In genomic region chr17:56976531-56977390, GRCm38 (mm10) we compare ENCODE assay signal across 37 mouse cellular contexts. TPM values are rescaled to one million over a fixed set of nuclear protein-coding genes. Genes with fewer than 3 reads are reported as not detected.
DNase-seq lines count a peak whose midpoint lies in the region; ATAC-seq and TF ChIP-seq lines count a peak whose summit lies in the region.
"Had no signal": no experiment of that assay in that cellular context is flagged by ENCODE, and none has a peak within 500 bp of the region (broad histone marks: within the 10 kb centered on the region; RNA-seq: fewer than 3 reads in every experiment).

No protein-coding gene starts in this region.

- no peaks in the 10 kb centered on the region for H3K27me3 ChIP-seq in embryonic facial prominence, embryonic 15.5 days
- H3K27me3 ChIP-seq in small intestine, adult 2 months (ENCODE audit: control insufficient read depth, insufficient read depth, low read length): no peaks in the 10 kb centered on the region

- DNase-seq in heart, adult 11 months: peak; percentile 66
- DNase-seq in heart, postnatal 14 days: no peak
- peak; percentile 50 for DNase-seq in ZHBTc4 (ENCODE audit: low read depth, low spot score)
- no peak for DNase-seq in layer of hippocampus, adult 9-11 months
- no peak for DNase-seq in layer of hippocampus, adult 8-10 months (ENCODE audit: low spot score in 2 of 2)
- DNase-seq: adrenal gland, adult 8-10 months; adrenal gland, postnatal 25 days; cerebellum, adult 11-12 months; cerebellum, adult 8-10 months; cerebellum, postnatal 10 days; cerebellum, postnatal 36 days; embryo, embryonic 11 days; gastrocnemius, postnatal 25 days; heart, postnatal 36 days had no signal

- no peak overlapping the region for H3K4me2 ChIP-seq in embryonic facial prominence, embryonic 15.5 days (replicated peaks)
- H3K4me2 ChIP-seq: heart, embryonic 11.5 days; hindbrain, embryonic 14.5 days had no signal

- no peaks in the 10 kb centered on the region for H3K9me3 ChIP-seq in embryonic facial prominence, embryonic 15.5 days (replicated peaks)
- H3K9me3 ChIP-seq: forebrain, embryonic 10.5 days had no signal

- WGBS in embryonic facial prominence, embryonic 15.5 days: 66% methylated on average over 8 of the region's 8 CpGs
- WGBS in small intestine, adult 2 months: 36% methylated on average over 8 of the region's 8 CpGs

- 0 out of 2 replicates have a peak overlapping the region, but pooled peaks have one; percentile 1 for H3K27ac ChIP-seq in embryonic facial prominence, embryonic 15.5 days (replicated peaks)
- H3K27ac ChIP-seq in small intestine, adult 2 months (ENCODE audit: insufficient read depth, low read depth, low read length): peak overlapping the region; percentile 73
- H3K27ac ChIP-seq: forebrain, embryonic 10.5 days; heart, adult 2 months; hindbrain, embryonic 14.5 days; hindbrain, postnatal 0 days had no signal

- TF ChIP-seq POLR2A in small intestine, adult 2 months (IDR thresholded peaks at IDR 0.05; ENCODE audit: low read depth, low read length): no peak

- intact Hi-C loops in heart, postnatal 14 days (cut with DNase I): no loop called here

- no peak for TF ChIP-seq CTCF in small intestine, adult 2 months (IDR thresholded peaks at IDR 0.05; ENCODE audit: extremely low read depth, insufficient read length, insufficient replicate concordance, low read depth, low read length)

- no peaks in the 10 kb centered on the region for H3K36me3 ChIP-seq in embryonic facial prominence, embryonic 15.5 days
- H3K36me3 ChIP-seq in small intestine, adult 2 months (ENCODE audit: control insufficient read depth, insufficient read depth, low read length): no peaks in the 10 kb centered on the region
- H3K36me3 ChIP-seq: forebrain, embryonic 10.5 days had no signal

- no peaks in the 10 kb centered on the region for H3K4me1 ChIP-seq in embryonic facial prominence, embryonic 15.5 days
- peaks cover 40% of the 10 kb centered on the region for H3K4me1 ChIP-seq in small intestine, adult 2 months (ENCODE audit: control insufficient read depth, insufficient read depth, insufficient read length, low read length)
- H3K4me1 ChIP-seq: forebrain, embryonic 10.5 days had no signal

- no peak for ATAC-seq in embryonic facial prominence, embryonic 15.5 days (ENCODE audit: insufficient number of reproducible peaks, low FRiP score, low TSS enrichment, low read depth)
- ATAC-seq in erythroid progenitor cell, adult 5-6 weeks (replicated peaks; ENCODE audit: low FRiP score, poor library complexity, severe bottlenecking): no peak
- ATAC-seq: activated CD4-positive, CD25-positive, alpha-beta regulatory T cell, adult 4 months; CD4-positive, CD25-positive, alpha-beta regulatory T cell, adult 4 months; forebrain, embryonic 14.5 days; hindbrain, postnatal 0 days; inflammation-experienced regulatory T-cells, adult 6 months had no signal

- no peak overlapping the region for H3K4me3 ChIP-seq in embryonic facial prominence, embryonic 15.5 days (replicated peaks)
- no peak overlapping the region for H3K4me3 ChIP-seq in small intestine, adult 2 months (ENCODE audit: low read depth, low read length)
- H3K4me3 ChIP-seq: erythroblast, embryonic 14.5 days; forebrain, embryonic 10.5 days; heart, adult 2 months had no signal

- no peak overlapping the region for H3K9ac ChIP-seq in embryonic facial prominence, embryonic 15.5 days
- H3K9ac ChIP-seq: hindbrain, embryonic 14.5 days had no signal

RNA-seq across cellular contexts. Expression of gene Acer1, which starts 5.2 kb away (rescaled TPM):
- total RNA-seq in heart, postnatal 14 days (2021): not detected
- 10.2 and 10.4 TPM in 2 replicates for polyA plus RNA-seq in embryonic facial prominence, embryonic 15.5 days (2015; fragmentation: Nextera tagmentation; extraction: Ambion mirVana)
- 9.0 and 28.9 TPM in 2 replicates for polyA plus RNA-seq in small intestine, adult 2 months (2012; rRNA removed)
- not detected for total RNA-seq in layer of hippocampus, adult 8-10 months (2022)
- not detected in 2 replicates for total RNA-seq in erythroid progenitor cell, adult 5-6 weeks (2015; ENCODE audit: low replicate concordance)
- not detected in 2 replicates for total RNA-seq in erythroid progenitor cell, adult 5-6 weeks (2017; ENCODE audit: low replicate concordance)
- total RNA-seq: gastrocnemius, adult 8-10 months; gastrocnemius, postnatal 25 days; heart, adult 2 months; heart, postnatal 36 days; hindbrain, postnatal 0 days; MEL had no signal
- polyA plus RNA-seq: activated CD4-positive, CD25-positive, alpha-beta regulatory T cell, adult 4 months; brain, embryonic 14.5 days; C2C12; cortical plate, adult 2 months; embryonic facial prominence, embryonic 11.5 days; erythroblast, embryonic 14.5 days; forebrain, embryonic 10.5 days; forebrain, embryonic 14.5 days; gonadal fat pad, adult 2 months; heart, adult 2 months; heart, embryonic 11.5 days; heart, postnatal 0 days; hindbrain, embryonic 11.5 days; hindbrain, embryonic 14.5 days; hindbrain, postnatal 0 days; inflammation-experienced regulatory T-cells, adult 6 months had no signal

RNA-seq across cellular contexts. Expression of gene Clpp, which starts 13.3 kb away (rescaled TPM):
- 10 to 100 TPM; 57.3 to 64.0 TPM for total RNA-seq in heart, postnatal 14 days (2021)
- 136 and 139 TPM in 2 replicates for polyA plus RNA-seq in embryonic facial prominence, embryonic 15.5 days (2015; fragmentation: Nextera tagmentation; extraction: Ambion mirVana)
- 86.2 and 132 TPM in 2 replicates for polyA plus RNA-seq in small intestine, adult 2 months (2012; rRNA removed)
- 10 to 100 TPM; 60.9 to 70.6 (median 66.6) TPM for total RNA-seq in layer of hippocampus, adult 8-10 months (2022)
- total RNA-seq in erythroid progenitor cell, adult 5-6 weeks (2015; ENCODE audit: low replicate concordance): 2.2 and 26.8 TPM in 2 replicates
- 10.8 and 15.7 TPM in 2 replicates for total RNA-seq in erythroid progenitor cell, adult 5-6 weeks (2017; ENCODE audit: low replicate concordance)

RNA-seq across cellular contexts. Expression of gene Alkbh7, which starts 20.4 kb away (rescaled TPM):
- total RNA-seq in heart, postnatal 14 days (2021): 10 to 100 TPM; 49.6 to 52.8 TPM
- 34.9 and 42.3 TPM in 2 replicates for polyA plus RNA-seq in embryonic facial prominence, embryonic 15.5 days (2015; fragmentation: Nextera tagmentation; extraction: Ambion mirVana)
- polyA plus RNA-seq in small intestine, adult 2 months (2012; rRNA removed): 40.8 and 63.7 TPM in 2 replicates
- 10 to 100 TPM; 24.3 to 29.5 (median 25.4) TPM for total RNA-seq in layer of hippocampus, adult 8-10 months (2022)
- not detected in 2 replicates for total RNA-seq in erythroid progenitor cell, adult 5-6 weeks (2015; ENCODE audit: low replicate concordance)
- 6.2 TPM in 1 of 2 replicates, not detected in the other for total RNA-seq in erythroid progenitor cell, adult 5-6 weeks (2017; ENCODE audit: low replicate concordance)

RNA-seq across cellular contexts. Expression of gene Pspn, which starts 23.1 kb away (rescaled TPM):
- total RNA-seq in heart, postnatal 14 days (2021): not detected
- not detected in 2 replicates for polyA plus RNA-seq in embryonic facial prominence, embryonic 15.5 days (2015; fragmentation: Nextera tagmentation; extraction: Ambion mirVana)
- not detected in 2 replicates for polyA plus RNA-seq in small intestine, adult 2 months (2012; rRNA removed)
- under 1 TPM in 1 of 4 experiments, not detected in 3; 0.82 TPM for total RNA-seq in layer of hippocampus, adult 8-10 months (2022)
- total RNA-seq in erythroid progenitor cell, adult 5-6 weeks (2015; ENCODE audit: low replicate concordance): not detected in 2 replicates
- total RNA-seq in erythroid progenitor cell, adult 5-6 weeks (2017; ENCODE audit: low replicate concordance): not detected in 2 replicates
- total RNA-seq: gastrocnemius, adult 8-10 months; gastrocnemius, postnatal 25 days; heart, adult 2 months; heart, postnatal 36 days; hindbrain, postnatal 0 days; MEL had no signal
- polyA plus RNA-seq: activated CD4-positive, CD25-positive, alpha-beta regulatory T cell, adult 4 months; CD4-positive, CD25-positive, alpha-beta regulatory T cell, adult 4 months; cortical plate, adult 2 months; embryonic facial prominence, embryonic 11.5 days; erythroblast, embryonic 14.5 days; gonadal fat pad, adult 2 months; heart, adult 2 months; heart, embryonic 14.5 days; hindbrain, embryonic 11.5 days; hindbrain, postnatal 0 days had no signal

RNA-seq across cellular contexts. Expression of gene Gtf2f1, which starts 34.3 kb away (rescaled TPM):
- total RNA-seq in heart, postnatal 14 days (2021): 10 to 100 TPM; 22.0 to 23.6 TPM
- 64.3 and 68.2 TPM in 2 replicates for polyA plus RNA-seq in embryonic facial prominence, embryonic 15.5 days (2015; fragmentation: Nextera tagmentation; extraction: Ambion mirVana)
- polyA plus RNA-seq in small intestine, adult 2 months (2012; rRNA removed): 17.1 and 43.5 TPM in 2 replicates
- total RNA-seq in layer of hippocampus, adult 8-10 months (2022): 10 to 100 TPM; 57.0 to 64.0 (median 61.5) TPM
- 57.4 and 61.3 TPM in 2 replicates for total RNA-seq in erythroid progenitor cell, adult 5-6 weeks (2015; ENCODE audit: low replicate concordance)
- total RNA-seq in erythroid progenitor cell, adult 5-6 weeks (2017; ENCODE audit: low replicate concordance): 70.8 and 90.7 TPM in 2 replicates

Comparison
In these comparisons a context has a peak if more than half of its experiments do, and no peak if none do; other contexts are left out.
1. DNase-seq: peak in heart, adult 11 months (single experiment) and ZHBTc4 (single experiment); none in heart, postnatal 14 days (0 of 2), layer of hippocampus, adult 9-11 months (single experiment) and layer of hippocampus, adult 8-10 months (0 of 2).